Mouse (Mus musculus) telencephalon, adult 2 months (tissue): ENCODE results near the gene Ppp1r9a.

Experiments
- DNase-seq: peaks from one replicate; pipeline ENCODE4 v3.0.0-alpha.2; 2011; ENCODE audit warnings: low read depth, low spot score

Gene Ppp1r9a

GRCm38 (mm10) chr6:5193693-5194092 lies 291.0 kb downstream of the Ppp1r9a start, which contains the start of gene Pon1:
Gene Pon1 (minus strand): TSS chr6:5193946.
- no peak for DNase-seq

- no peak for DNase-seq
Observed at GRCm38 (mm10) chr6:5198590-5198989, 295.9 kb downstream of the Ppp1r9a start.

GRCm38 (mm10) chr6:5199376-5199905 lies 296.7 kb downstream of the Ppp1r9a start:
- DNase-seq, result no peak

GRCm38 (mm10) chr6:5199916-5200315 lies 297.2 kb downstream of the Ppp1r9a start:
- DNase-seq, result no peak

GRCm38 (mm10) chr6:5207817-5208216 lies 305.1 kb downstream of the Ppp1r9a start:
- DNase-seq, result no peak
